Mouse (Mus musculus) kidney, embryonic 16.5 days (tissue): Measurements from ENCODE around the gene Elf4. TPM values are rescaled to one million over a fixed set of nuclear protein-coding genes. Genes with fewer than 3 reads are reported as not detected.

Experiments used
- polyA plus RNA-seq: library from polyadenylated mRNA; unstranded; fragments of >200 nt; fragmentation: Nextera tagmentation; extraction: Ambion mirVana; gene quantifications from 2 replicates; pipeline ENCODE4 v1.2.1, GENCODE M21; 2015

The Elf4 gene
- polyA plus RNA-seq, 1 experiment from 2014 or later, result 5.1 TPM

Other genes with a start within 250 kb of the Elf4 start
- 15.6 and 17.8 TPM in 2 replicates for gene Utp14a, start 206.3 kb downstream of the Elf4 start, polyA plus RNA-seq
- gene Bcorl1, start 121.8 kb downstream of the Elf4 start, polyA plus RNA-seq, result 5.6 and 6.2 TPM in 2 replicates
- gene Aifm1, start 50.4 kb upstream of the Elf4 start, polyA plus RNA-seq, result 105 and 106 TPM in 2 replicates
- 2.3 TPM in 2 replicates for gene Rab33a, start 56.2 kb upstream of the Elf4 start, polyA plus RNA-seq
- gene Zfp280c, start 131.4 kb upstream of the Elf4 start, polyA plus RNA-seq, result 11.1 and 13.7 TPM in 2 replicates
- gene Slc25a14, start 160.3 kb upstream of the Elf4 start, polyA plus RNA-seq, result 15.7 TPM in 2 replicates
- not detected in 2 replicates for gene Gpr119, start 211.3 kb upstream of the Elf4 start, polyA plus RNA-seq
- gene Rbmx2, start 231.9 kb upstream of the Elf4 start, polyA plus RNA-seq, result 20.7 and 22.0 TPM in 2 replicates